Mouse (Mus musculus) stomach, postnatal 0 days (tissue): ENCODE data around the gene Ppp2r5d. TPM values are rescaled to one million over a fixed set of nuclear protein-coding genes. Genes with fewer than 3 reads are reported as not detected.

Experiments
- ATAC-seq: fragments of 200-750 bp; cut with Nextera tagmentation; 2 replicates; pipeline ENCODE4 v1.8.0; 2017; ENCODE audit not compliant: low FRiP score, low TSS enrichment
- DNase-seq: peaks from one replicate; pipeline ENCODE4 v3.0.0-alpha.2; 2016; ENCODE audit warnings: low spot score
- H3K27ac ChIP-seq: fragments of 300-500 bp; sonication (generic); replicated peaks from 2 replicates; pipeline ENCODE4 v1.5.1; 2014; ENCODE audit warnings: mild to moderate bottlenecking, control low read depth
- H3K27me3 ChIP-seq: fragments of 300-500 bp; sonication (generic); 2 replicates; pipeline ENCODE4 v1.6.1; 2014; ENCODE audit warnings: low read length; ENCODE audit not compliant: control insufficient read depth, insufficient read depth
- H3K36me3 ChIP-seq: fragments of 300-500 bp; sonication (generic); 2 replicates; pipeline ENCODE4 v1.6.1; 2014; ENCODE audit warnings: low read length, mixed read lengths; ENCODE audit not compliant: control insufficient read depth, insufficient read depth
- H3K4me1 ChIP-seq: fragments of 300-500 bp; sonication (generic); replicated peaks from 2 replicates; pipeline ENCODE4 v1.6.1; 2014; ENCODE audit warnings: antibody characterized with exemption; ENCODE audit not compliant: control insufficient read depth, insufficient read depth
- H3K4me2 ChIP-seq: fragments of 300-500 bp; sonication (generic); replicated peaks from 2 replicates; pipeline ENCODE4 v1.6.1; 2014; ENCODE audit warnings: low read depth, mild to moderate bottlenecking, control low read depth, moderate library complexity
- H3K4me3 ChIP-seq: fragments of 300-500 bp; sonication (generic); 2 replicates; pipeline ENCODE4 v1.5.1; 2014; ENCODE audit warnings: low read depth, low read length, control low read depth
- H3K9ac ChIP-seq: fragments of 300-500 bp; sonication (generic); 2 replicates; pipeline ENCODE4 v1.6.1; 2014; ENCODE audit warnings: mild to moderate bottlenecking, low read length, control low read depth, mixed read lengths
- H3K9me3 ChIP-seq: fragments of 300-500 bp; sonication (generic); 2 replicates; pipeline ENCODE4 v1.6.1; 2016; ENCODE audit warnings: low read length; ENCODE audit not compliant: control insufficient read depth
- CTCF ChIP-seq: IDR thresholded peaks from 2 replicates; pipeline ENCODE4 v1.5.1; 2016; ENCODE audit warnings: antibody characterized with exemption, low read depth, mild to moderate bottlenecking, moderate library complexity
- EP300 ChIP-seq: optimal IDR thresholded peaks from 2 replicates; pipeline ENCODE3; 2016; ENCODE audit warnings: antibody characterized with exemption
- WGBS: fragments of 180-500 bp; shearing (Covaris S2); extraction: QIAGEN DNeasy Blood & Tissue Kit; methylation state at CpG from one replicate; pipeline ENCODE4 v1.1.7; 2014; 5-methylcytosine and 5-hydroxymethylcytosine counted together
- polyA plus RNA-seq: library from polyadenylated mRNA; unstranded; fragments of >200 nt; fragmentation: Nextera tagmentation; extraction: Ambion mirVana; gene quantifications from 2 replicates; pipeline ENCODE4 v1.2.1, GENCODE M21; 2015

The Ppp2r5d gene
- polyA plus RNA-seq, 1 experiment from 2014 or later, result 27.2 TPM

DNA sequence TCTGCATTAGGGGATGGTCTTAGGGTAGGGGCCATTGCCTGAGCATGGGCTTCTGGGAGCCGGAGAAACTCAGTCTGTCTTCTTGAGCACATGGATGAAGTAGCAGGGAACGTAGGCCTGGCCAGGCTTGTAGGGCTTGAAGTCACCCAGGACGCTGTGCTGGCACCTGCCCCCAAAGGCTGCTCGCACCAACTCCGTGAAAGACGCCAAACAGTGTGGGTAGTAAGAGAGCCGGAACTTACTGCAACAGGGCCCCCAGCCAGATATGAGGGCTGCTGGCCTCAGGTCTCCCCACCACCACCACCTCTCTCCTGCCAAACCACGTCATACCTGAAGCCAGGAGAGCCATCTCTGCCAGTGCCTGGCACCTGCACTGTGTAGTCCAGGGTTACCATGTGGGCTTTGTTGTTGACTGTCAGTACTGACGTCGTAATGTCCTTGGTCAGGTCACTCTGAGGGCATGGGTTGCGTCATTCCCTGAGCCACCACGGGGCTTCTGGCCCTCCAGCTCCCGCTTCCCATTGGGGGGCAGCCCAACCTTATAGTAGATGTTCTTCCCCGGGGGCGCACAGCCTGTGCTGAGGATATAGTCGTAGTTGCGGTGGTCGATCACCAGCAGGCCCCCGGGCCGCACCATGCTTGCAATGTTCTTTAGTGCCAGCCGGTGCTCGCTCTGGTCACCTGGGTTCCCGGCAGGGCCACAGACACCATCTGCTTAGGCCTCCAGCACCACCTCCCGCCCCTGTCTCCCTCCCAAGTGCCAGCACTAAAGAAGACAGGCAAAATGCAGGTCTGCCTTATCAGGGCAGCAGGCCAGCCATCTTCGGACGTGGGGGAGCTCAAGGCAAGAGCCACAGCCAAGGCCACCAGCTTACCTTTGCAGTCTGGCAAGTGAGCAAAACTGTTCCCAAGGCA is 21.1 kb upstream of the Ppp2r5d start:
- no peak overlapping the region for H3K27ac ChIP-seq
- DNase-seq (no peak), ATAC-seq (no peak)
- H3K4me1 ChIP-seq, result no peaks in the 10 kb centered on the region
- H3K4me3 ChIP-seq, result no peak overlapping the region
- H3K9ac ChIP-seq, result no peak overlapping the region
- H3K36me3 ChIP-seq, result peaks cover 7% of the 10 kb centered on the region; the same call in 1 of the 2 replicates
- no peak overlapping the region for H3K4me2 ChIP-seq
- H3K27me3 ChIP-seq, result no peaks in the 10 kb centered on the region
- WGBS, result 92% methylated on average over 26 of the region's 26 CpGs
- no peaks in the 10 kb centered on the region for H3K9me3 ChIP-seq
- TF ChIP-seq CTCF (no peak), EP300 (no peak)

DNA sequence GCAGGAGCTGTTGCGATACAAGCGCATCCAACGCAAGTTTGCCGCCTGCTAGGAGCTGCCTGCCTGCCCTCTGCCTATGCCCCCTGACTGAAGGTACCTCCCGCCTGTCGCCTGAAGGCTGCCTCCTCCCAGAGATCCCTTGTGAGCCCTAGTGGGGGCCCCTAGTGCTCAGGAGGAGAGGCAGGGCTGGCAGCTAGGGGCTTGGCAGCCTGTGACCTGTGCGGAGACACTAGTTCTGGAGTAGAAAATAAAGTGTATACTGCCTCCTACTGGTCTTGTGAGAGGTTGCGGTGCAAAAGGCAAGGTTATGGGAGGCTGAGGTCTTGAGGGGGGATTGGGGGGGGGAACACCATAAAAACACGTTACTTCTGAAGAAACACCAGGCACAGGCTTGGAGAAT is 20.4 kb upstream of the Ppp2r5d start:
- TF ChIP-seq CTCF (peak; percentile 76), EP300 (no peak)
- ATAC-seq, result peak; percentile 9; the same call in 1 of the 2 replicates
- Histone ChIP-seq H3K4me2 (no peak overlapping the region), H3K27me3 (no peaks in the 10 kb centered on the region), H3K4me1 (no peaks in the 10 kb centered on the region), H3K4me3 (no peak overlapping the region), H3K36me3 (peaks cover 8% of the 10 kb centered on the region; the same call in 1 of the 2 replicates), H3K9me3 (no peaks in the 10 kb centered on the region), H3K27ac (no peak overlapping the region), H3K9ac (no peak overlapping the region)
- DNase-seq, result peak; percentile 41
- 58% methylated on average over 9 of the region's 9 CpGs for WGBS

DNA sequence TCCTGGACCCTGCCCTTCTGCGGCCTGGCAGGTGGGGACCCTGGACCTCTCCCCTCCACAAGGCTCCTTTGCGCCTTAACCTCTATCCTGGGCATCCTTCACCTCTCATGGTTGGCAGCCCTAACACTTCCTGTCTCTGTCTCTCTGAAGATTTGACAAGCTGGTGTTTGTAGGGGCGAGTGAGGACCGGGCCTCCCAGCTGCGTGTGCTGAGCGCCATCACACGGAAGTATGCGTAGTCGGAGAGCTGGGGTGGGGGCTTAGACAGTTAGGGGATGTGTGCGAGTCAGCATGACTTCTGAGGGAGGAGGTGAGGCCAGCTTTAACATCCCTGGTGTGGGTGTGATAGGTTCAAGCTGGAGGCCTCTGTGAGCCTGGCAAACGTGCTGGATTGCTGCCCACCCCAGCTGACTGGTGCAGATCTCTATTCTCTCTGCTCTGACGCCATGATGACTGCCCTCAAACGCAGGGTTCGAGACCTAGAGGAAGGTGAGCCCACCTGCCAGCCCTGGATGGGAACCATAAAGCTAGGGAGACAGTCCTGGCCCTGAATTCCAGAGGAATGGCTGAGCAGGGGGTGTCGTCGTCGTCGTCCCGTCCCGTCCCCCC is 19.7 kb upstream of the Ppp2r5d start:
- no peaks in the 10 kb centered on the region for H3K9me3 ChIP-seq
- DNase-seq (no peak), ATAC-seq (no peak)
- peaks cover 10% of the 10 kb centered on the region; the same call in 1 of the 2 replicates for H3K36me3 ChIP-seq
- no peaks in the 10 kb centered on the region for H3K4me1 ChIP-seq
- no peak overlapping the region for H3K9ac ChIP-seq
- no peak overlapping the region for H3K27ac ChIP-seq
- TF ChIP-seq CTCF (no peak), EP300 (no peak)
- no peaks in the 10 kb centered on the region for H3K27me3 ChIP-seq
- no peak overlapping the region for H3K4me3 ChIP-seq
- 81% methylated on average over 14 of the region's 20 CpGs for WGBS
- H3K4me2 ChIP-seq, result no peak overlapping the region

DNA sequence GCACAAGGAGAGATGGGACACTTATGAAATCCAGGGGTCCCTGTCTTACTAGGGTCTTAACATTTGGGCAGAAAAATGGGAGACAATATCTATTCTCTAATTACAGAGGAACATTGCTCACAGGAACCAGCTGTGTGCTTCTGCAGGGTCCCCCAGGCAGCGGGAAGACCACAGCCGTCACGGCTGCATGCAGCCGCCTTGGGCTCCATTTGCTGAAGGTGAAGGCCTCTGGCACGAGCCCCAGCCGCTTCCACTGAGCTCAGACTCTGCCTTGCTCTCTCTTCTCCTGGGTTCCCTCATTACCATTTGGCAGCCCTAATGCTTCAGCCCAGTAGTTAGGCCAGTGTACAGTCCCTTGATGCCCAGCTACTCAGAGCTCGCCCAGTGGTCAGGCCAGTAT is 16.2 kb upstream of the Ppp2r5d start:
- Histone ChIP-seq H3K4me3 (no peak overlapping the region), H3K27me3 (no peaks in the 10 kb centered on the region), H3K36me3 (peaks cover 10% of the 10 kb centered on the region; the same call in 1 of the 2 replicates), H3K4me2 (no peak overlapping the region), H3K4me1 (no peaks in the 10 kb centered on the region), H3K9me3 (no peaks in the 10 kb centered on the region), H3K9ac (no peak overlapping the region), H3K27ac (no peak overlapping the region)
- ATAC-seq (no peak), DNase-seq (no peak)
- TF ChIP-seq CTCF (no peak), EP300 (no peak)
- WGBS, result 78% methylated on average over 7 of the region's 7 CpGs

DNA sequence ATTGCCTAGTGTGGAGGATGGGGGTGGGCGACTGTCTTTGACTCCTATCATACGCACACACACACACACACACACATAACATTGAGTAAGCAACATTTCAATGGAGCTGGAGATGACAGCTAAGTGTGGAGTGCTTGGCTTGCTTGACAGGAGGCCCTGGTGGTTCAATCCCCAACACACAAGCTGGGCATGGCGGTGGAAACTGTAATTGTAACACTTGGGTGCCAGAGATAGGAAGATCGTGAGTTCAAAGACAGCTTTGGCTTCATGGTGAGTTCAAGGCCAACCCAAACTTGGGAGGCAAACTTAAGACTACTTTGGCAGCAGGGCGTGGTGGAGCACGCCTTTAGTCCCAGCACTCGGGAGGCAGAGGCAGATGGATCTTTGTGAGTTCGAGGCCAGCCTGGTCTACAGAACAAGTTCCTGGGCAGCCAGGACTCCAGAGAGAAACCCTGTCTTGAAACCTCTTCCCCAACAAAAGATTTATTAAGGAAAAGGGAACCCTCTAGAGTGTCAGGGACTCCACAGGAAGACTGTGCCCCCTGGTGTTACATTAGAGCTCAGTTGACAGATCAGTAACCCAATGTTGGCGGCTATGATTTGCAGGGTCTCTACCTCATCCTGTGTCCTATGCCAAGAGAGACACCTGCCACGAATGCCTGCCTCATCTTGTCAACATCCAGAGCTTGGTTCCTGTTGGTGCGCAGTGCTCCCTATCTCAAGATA is 10.0 kb upstream of the Ppp2r5d start:
- Histone ChIP-seq H3K4me1 (peaks cover 3% of the 10 kb centered on the region; the same call in 1 of the 2 replicates), H3K4me2 (no peak overlapping the region), H3K9me3 (no peaks in the 10 kb centered on the region), H3K36me3 (peaks cover 3% of the 10 kb centered on the region; the same call in 1 of the 2 replicates), H3K9ac (no peak overlapping the region), H3K4me3 (no peak overlapping the region), H3K27ac (no peak overlapping the region), H3K27me3 (no peaks in the 10 kb centered on the region)
- no peak for DNase-seq
- no peak for ATAC-seq
- WGBS, result 93% methylated on average over 11 of the region's 11 CpGs
- TF ChIP-seq EP300 (no peak), CTCF (peak; percentile 43)
